Mouse (Mus musculus) testis, adult 2 months (tissue): ENCODE data around the gene Cd68. TPM values are rescaled to one million over a fixed set of nuclear protein-coding genes. Genes with fewer than 3 reads are reported as not detected.

Experiments
- H3K27ac ChIP-seq: fragments of 200-500 bp; 2 replicates; pipeline ENCODE4 v1.5.1; 2012; ENCODE audit warnings: low read depth, low read length; ENCODE audit not compliant: control insufficient read depth, insufficient read depth
- H3K27me3 ChIP-seq: fragments of 200-500 bp; 2 replicates; pipeline ENCODE4 v1.6.1; 2012; ENCODE audit warnings: mild to moderate bottlenecking, low read length, moderate library complexity; ENCODE audit not compliant: control insufficient read depth, insufficient read depth
- H3K36me3 ChIP-seq: fragments of 200-500 bp; 2 replicates; pipeline ENCODE4 v1.6.1; 2012; ENCODE audit warnings: mild to moderate bottlenecking, low read length; ENCODE audit not compliant: control insufficient read depth, insufficient read depth
- H3K4me1 ChIP-seq: fragments of 200-500 bp; 2 replicates; pipeline ENCODE4 v1.6.1; 2012; ENCODE audit warnings: low read length; ENCODE audit not compliant: control insufficient read depth, insufficient read depth
- H3K4me3 ChIP-seq: fragments of 200-500 bp; 2 replicates; pipeline ENCODE4 v1.5.1; 2012; ENCODE audit warnings: low read depth, mild to moderate bottlenecking, low read length, moderate library complexity, mixed read lengths; ENCODE audit not compliant: control insufficient read depth
- CTCF ChIP-seq: fragments of 200-500 bp; IDR thresholded peaks from 2 replicates; pipeline ENCODE4 v1.5.1; 2012; ENCODE audit warnings: low read depth, mild to moderate bottlenecking, inconsistent platforms, low read length, moderate library complexity; ENCODE audit not compliant: control insufficient read depth, insufficient read depth, insufficient replicate concordance
- POLR2A ChIP-seq: fragments of 200-500 bp; IDR thresholded peaks from 2 replicates; pipeline ENCODE4 v1.6.1; 2012; ENCODE audit warnings: low read depth, mild to moderate bottlenecking, inconsistent platforms, low read length, moderate library complexity; ENCODE audit not compliant: control insufficient read depth
- polyA plus RNA-seq: library from polyadenylated mRNA; depleted of rRNA; stranded (reverse); fragments of >200 nt; gene quantifications from 2 replicates; pipeline ENCODE4 v1.2.3, GENCODE M21; 2012

The Cd68 gene
- polyA plus RNA-seq, 1 experiment, result 4.4 TPM

GRCm38 (mm10) chr11:69684936-69685335 is 19.0 kb upstream of the Cd68 start:
- Histone ChIP-seq H3K27ac (peak overlapping the region; percentile 75), H3K4me3 (no peak overlapping the region), H3K27me3 (no peaks in the 10 kb centered on the region), H3K4me1 (peaks cover 9% of the 10 kb centered on the region), H3K36me3 (no peaks in the 10 kb centered on the region)
- no peak for TF ChIP-seq CTCF
- TF ChIP-seq POLR2A, result no peak

- TF ChIP-seq POLR2A (no peak), CTCF (no peak)
- peaks cover 9% of the 10 kb centered on the region for H3K4me1 ChIP-seq
- no peaks in the 10 kb centered on the region for H3K36me3 ChIP-seq
- peak overlapping the region; percentile 62 for H3K27ac ChIP-seq
- H3K27me3 ChIP-seq, result no peaks in the 10 kb centered on the region
- H3K4me3 ChIP-seq, result no peak overlapping the region; the same call in 1 of the 2 replicates
These were observed 18.3 kb upstream of the Cd68 start for GRCm38 (mm10) chr11:69684128-69684745.

DNA sequence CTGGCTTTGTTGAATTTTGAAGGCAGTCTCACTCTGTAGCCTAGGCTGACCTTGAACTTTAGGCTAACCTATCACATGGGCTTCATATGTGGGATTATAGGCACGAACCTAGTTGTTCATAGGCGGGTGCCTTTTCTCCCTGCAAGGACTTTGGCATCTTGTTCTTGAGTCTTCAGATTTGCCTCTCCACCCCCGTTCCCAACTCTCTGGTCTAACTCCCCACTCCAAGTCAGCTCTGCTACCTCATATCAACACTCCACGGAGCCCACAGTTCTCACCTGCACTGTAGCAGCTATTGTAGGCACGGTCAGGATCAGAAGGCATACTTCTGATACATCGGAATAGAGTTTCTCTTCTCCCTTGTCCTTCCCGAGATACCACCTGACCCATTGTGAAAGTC is 17.6 kb upstream of the Cd68 start:
- Histone ChIP-seq H3K27me3 (no peaks in the 10 kb centered on the region), H3K4me1 (peaks cover 9% of the 10 kb centered on the region), H3K4me3 (no peak overlapping the region), H3K27ac (peak overlapping the region; percentile 59), H3K36me3 (no peaks in the 10 kb centered on the region)
- TF ChIP-seq CTCF (no peak), POLR2A (no peak)

DNA sequence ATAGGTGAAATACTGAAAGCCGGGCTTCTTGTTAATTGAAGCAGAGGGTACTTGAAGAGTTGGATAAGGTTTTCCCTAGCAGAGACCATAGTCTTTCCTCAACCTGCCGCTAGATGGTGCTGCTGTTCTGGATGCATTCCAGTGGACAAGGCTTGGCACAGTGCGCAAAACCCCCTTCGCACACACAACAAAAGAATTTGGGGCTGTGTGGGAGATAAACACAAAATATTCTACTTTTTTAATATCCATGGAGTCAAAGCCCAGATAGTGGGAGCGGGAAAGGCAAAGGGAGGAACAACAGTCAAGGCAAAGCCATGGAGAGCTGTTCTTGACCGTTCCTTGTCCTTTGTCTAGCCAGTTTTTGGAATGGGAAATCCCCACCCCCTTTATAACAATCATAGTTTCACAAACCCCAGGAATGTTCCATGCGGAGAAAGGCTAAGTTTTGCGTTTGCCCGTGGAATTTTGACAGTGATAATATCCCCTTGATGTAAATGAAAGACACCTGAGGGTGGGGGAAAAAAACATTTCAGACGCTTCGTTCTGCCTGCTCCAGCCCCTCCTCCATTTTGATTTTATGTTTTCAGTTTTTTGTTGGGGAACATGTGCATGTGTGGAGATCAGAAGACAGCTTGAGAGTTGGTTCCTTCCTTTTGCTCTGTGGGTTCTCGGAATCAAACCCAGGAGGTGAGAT is 17.0 kb upstream of the Cd68 start:
- Histone ChIP-seq H3K4me3 (no peak overlapping the region), H3K4me1 (peaks cover 9% of the 10 kb centered on the region), H3K36me3 (no peaks in the 10 kb centered on the region), H3K27me3 (no peaks in the 10 kb centered on the region), H3K27ac (peak overlapping the region; percentile 59)
- TF ChIP-seq CTCF (peak; percentile 81; the same call in 1 of the 2 replicates), POLR2A (no peak)

- Histone ChIP-seq H3K4me3 (peak overlapping the region; percentile 90), H3K4me1 (peaks cover 9% of the 10 kb centered on the region), H3K27me3 (no peaks in the 10 kb centered on the region), H3K27ac (peak overlapping the region; percentile 74), H3K36me3 (no peaks in the 10 kb centered on the region)
- TF ChIP-seq CTCF (no peak), POLR2A (no peak)
These were observed 16.4 kb upstream of the Cd68 start for GRCm38 (mm10) chr11:69682209-69682839.

DNA sequence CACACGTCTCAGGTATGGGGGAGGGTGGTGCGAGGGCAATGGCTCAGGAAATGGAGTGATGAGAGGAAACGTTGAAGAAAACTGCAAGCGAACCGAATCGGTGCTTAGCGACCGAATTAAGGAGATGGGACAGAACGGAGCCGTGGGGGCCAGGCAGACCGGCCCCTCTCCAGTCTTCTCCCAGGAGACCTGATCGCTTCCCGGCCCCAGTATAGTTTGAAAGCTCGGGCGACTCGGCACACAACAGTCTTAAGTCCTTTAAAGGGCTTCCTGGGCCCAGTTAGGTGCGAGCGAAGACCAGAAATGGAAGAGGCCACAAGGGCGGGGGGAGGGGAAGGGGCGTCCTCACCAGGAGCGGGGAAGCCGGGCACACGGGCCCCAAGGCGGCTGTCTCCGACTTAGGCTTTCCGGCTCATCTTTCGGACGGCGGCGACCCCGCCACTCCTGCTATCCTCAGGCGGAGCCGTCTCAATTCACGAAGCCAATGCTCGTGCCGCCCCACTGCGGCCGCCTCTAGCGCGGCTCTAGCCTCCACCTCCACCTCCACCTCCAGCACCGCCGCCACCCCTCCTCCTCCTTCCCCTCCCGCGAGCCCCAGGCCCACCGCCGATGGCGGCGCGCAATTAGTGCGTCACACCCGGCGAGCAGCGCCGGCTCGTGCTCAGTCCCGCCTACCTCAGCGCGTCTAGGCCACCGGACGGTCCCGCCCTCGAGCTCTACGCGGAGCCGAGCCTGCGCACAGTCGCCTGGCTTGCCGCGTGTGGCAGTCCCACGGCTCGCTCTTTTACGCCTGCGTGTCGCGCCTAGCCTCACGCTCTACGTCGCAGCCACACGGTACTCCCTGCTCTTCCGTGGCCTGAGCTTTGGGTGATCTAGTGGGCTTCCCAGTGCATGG is 15.6 kb upstream of the Cd68 start, which contains the start of gene Senp3:
TSS of gene Senp3 (minus strand) at position 771 of the 895 bp plus-strand sequence.
- TF ChIP-seq POLR2A (peak; percentile 87; the same call in 1 of the 2 replicates), CTCF (no peak)
- H3K4me1 ChIP-seq, result peaks cover 9% of the 10 kb centered on the region
- no peaks in the 10 kb centered on the region for H3K27me3 ChIP-seq
- peak within 1 kb of the TSS; percentile 90 for H3K4me3 ChIP-seq
- peak within 1 kb of the TSS; percentile 74 for H3K27ac ChIP-seq
- H3K36me3 ChIP-seq, result no peaks in the 10 kb centered on the region

GRCm38 (mm10) chr11:69680136-69680855 is 14.3 kb upstream of the Cd68 start:
- no peak overlapping the region for H3K27ac ChIP-seq
- H3K36me3 ChIP-seq, result no peaks in the 10 kb centered on the region
- H3K4me3 ChIP-seq, result peak overlapping the region; percentile 90
- TF ChIP-seq CTCF (no peak), POLR2A (no peak)
- peaks cover 7% of the 10 kb centered on the region for H3K4me1 ChIP-seq
- H3K27me3 ChIP-seq, result no peaks in the 10 kb centered on the region
